Mouse (Mus musculus) frontal cortex, adult 2 months (tissue): ENCODE measurements around the gene Dennd2a. TPM values are rescaled to one million over a fixed set of nuclear protein-coding genes. Genes with fewer than 3 reads are reported as not detected.

Source experiments
- DNase-seq, 2 experiments: peaks; one replicate each; pipeline ENCODE4 v3.0.0; 2022; ENCODE audit warnings: low spot score in 1 of 2; ENCODE audit errors: extremely low spot score in 1 of 2
- polyA plus RNA-seq: library from polyadenylated mRNA; depleted of rRNA; stranded (reverse); fragments of >200 nt; gene quantifications from 2 replicates; pipeline ENCODE4 v1.2.3, GENCODE M21; 2012

Dennd2a gene
- polyA plus RNA-seq, 1 experiment, result 24.8 TPM

- no peak for DNase-seq
Observed at GRCm38 (mm10) chr6:39526797-39527196, 30.9 kb downstream of the Dennd2a start.

GRCm38 (mm10) chr6:39523161-39523560, 34.5 kb downstream of the Dennd2a start:
- no peak for DNase-seq

GRCm38 (mm10) chr6:39522425-39522824, 35.2 kb downstream of the Dennd2a start:
- no peak for DNase-seq

GRCm38 (mm10) chr6:39515739-39516131, 41.9 kb downstream of the Dennd2a start:
- DNase-seq, result no peak

GRCm38 (mm10) chr6:39515040-39515738, 42.5 kb downstream of the Dennd2a start:
- no peak for DNase-seq

- no peak for DNase-seq
Observed at GRCm38 (mm10) chr6:39503476-39503875, 54.2 kb downstream of the Dennd2a start.

- DNase-seq, result no peak
Observed at GRCm38 (mm10) chr6:39497165-39497564, 60.5 kb downstream of the Dennd2a start.

- DNase-seq, result peak; percentile 76 to 88
Observed at GRCm38 (mm10) chr6:39493129-39493714, 64.4 kb downstream of the Dennd2a start.

- DNase-seq, result no peak
Observed at GRCm38 (mm10) chr6:39492161-39492560, 65.5 kb downstream of the Dennd2a start.

GRCm38 (mm10) chr6:39491203-39491602, 66.5 kb downstream of the Dennd2a start:
- DNase-seq, result no peak

- peak in 1 of 2 experiments; percentile 74 for DNase-seq
Observed at GRCm38 (mm10) chr6:39488292-39488691, 69.4 kb downstream of the Dennd2a start.

- DNase-seq, result no peak
Observed at GRCm38 (mm10) chr6:39483656-39484055, 74.0 kb downstream of the Dennd2a start.

GRCm38 (mm10) chr6:39478509-39479150, 79.0 kb downstream of the Dennd2a start:
- DNase-seq, result peak in 1 of 2 experiments; percentile 45

GRCm38 (mm10) chr6:39476617-39477016, 81.0 kb downstream of the Dennd2a start:
- no peak for DNase-seq

- DNase-seq, result no peak
Observed at GRCm38 (mm10) chr6:39474424-39474823, 83.2 kb downstream of the Dennd2a start.

- no peak for DNase-seq
Observed at GRCm38 (mm10) chr6:39472837-39473236, 84.8 kb downstream of the Dennd2a start.

- no peak for DNase-seq
Observed at GRCm38 (mm10) chr6:39472271-39472670, 85.4 kb downstream of the Dennd2a start.

- DNase-seq, result peak; percentile 33 to 76
Observed at GRCm38 (mm10) chr6:39470076-39470475, 87.6 kb downstream of the Dennd2a start.

- no peak for DNase-seq
Observed at GRCm38 (mm10) chr6:39469427-39469826, 88.2 kb downstream of the Dennd2a start.

- peak; percentile 45 to 92 for DNase-seq
Observed at GRCm38 (mm10) chr6:39462621-39463538, 94.8 kb downstream of the Dennd2a start.

GRCm38 (mm10) chr6:39460040-39460439, 97.6 kb downstream of the Dennd2a start:
- no peak for DNase-seq
